Mouse (Mus musculus) urinary bladder, postnatal 36 days (tissue): ENCODE results near the gene Cth.
"Not testable (repeated sequence)": the region's sequence is repeated elsewhere in the genome, so short reads cannot be mapped to it uniquely, and the experiment has no call there.

Source experiments
- DNase-seq, 2 experiments: peaks; one replicate each; pipeline ENCODE4 v3.0.0; 2022; ENCODE audit warnings: low spot score in 2 of 2, mixed read lengths in 1 of 2

Cth gene

GRCm38 (mm10) chr3:157924692-157925328 is at the start of gene Cth:
TSS of gene Cth (minus strand) at chr3:157925077.
- DNase-seq = peak; percentile 80 to 91

- no peak for DNase-seq
These were observed 48.4 kb upstream of the Cth start for GRCm38 (mm10) chr3:157973236-157973635.

GRCm38 (mm10) chr3:157971151-157971550 is 46.3 kb upstream of the Cth start:
- DNase-seq = no peak

GRCm38 (mm10) chr3:157957320-157957719 is 32.4 kb upstream of the Cth start:
- no peak for DNase-seq

GRCm38 (mm10) chr3:157956201-157956600 is 31.3 kb upstream of the Cth start:
- no peak for DNase-seq

- DNase-seq = no peak
These were observed 30.6 kb upstream of the Cth start for GRCm38 (mm10) chr3:157955466-157955865.

GRCm38 (mm10) chr3:157952716-157953115 is 27.8 kb upstream of the Cth start:
- no peak for DNase-seq

GRCm38 (mm10) chr3:157947383-157948280 is 22.8 kb upstream of the Cth start:
- peak; percentile 15 to 36 for DNase-seq

GRCm38 (mm10) chr3:157946843-157947358 is 22.0 kb upstream of the Cth start, which contains the start of gene Ankrd13c:
TSS of gene Ankrd13c (plus strand) at chr3:157947239.
- peak; percentile 89 to 91 for DNase-seq

- DNase-seq = no peak
These were observed 13.7 kb upstream of the Cth start for GRCm38 (mm10) chr3:157938585-157938984.

- no peak for DNase-seq
These were observed 9.5 kb upstream of the Cth start for GRCm38 (mm10) chr3:157934301-157934823.

GRCm38 (mm10) chr3:157933223-157933622 is 8.3 kb upstream of the Cth start:
- DNase-seq = not testable (repeated sequence)

GRCm38 (mm10) chr3:157932074-157932473 is 7.2 kb upstream of the Cth start:
- DNase-seq = no peak

- no peak for DNase-seq
These were observed 6.7 kb upstream of the Cth start for GRCm38 (mm10) chr3:157931592-157931991.

- DNase-seq = no peak
These were observed 4.5 kb upstream of the Cth start for GRCm38 (mm10) chr3:157929417-157929816.

- no peak for DNase-seq
These were observed 3.9 kb upstream of the Cth start for GRCm38 (mm10) chr3:157928731-157929130.

- DNase-seq = no peak
These were observed 1.9 kb upstream of the Cth start for GRCm38 (mm10) chr3:157926761-157927160.

GRCm38 (mm10) chr3:157925706-157926510 is 1.0 kb upstream of the Cth start:
- no peak for DNase-seq

GRCm38 (mm10) chr3:157923268-157923835 is 1.5 kb downstream of the Cth start:
- DNase-seq = no peak

GRCm38 (mm10) chr3:157921376-157921775 is 3.5 kb downstream of the Cth start:
- DNase-seq = no peak

GRCm38 (mm10) chr3:157916336-157916735 is 8.5 kb downstream of the Cth start:
- DNase-seq = no peak
